Mouse (Mus musculus): ENCODE measurements around the gene Tex11. TPM values are rescaled to one million over a fixed set of nuclear protein-coding genes. Genes with fewer than 3 reads are reported as not detected.

The Tex11 gene
- total and polyA plus RNA-seq, 3 experiments = not detected

DNA sequence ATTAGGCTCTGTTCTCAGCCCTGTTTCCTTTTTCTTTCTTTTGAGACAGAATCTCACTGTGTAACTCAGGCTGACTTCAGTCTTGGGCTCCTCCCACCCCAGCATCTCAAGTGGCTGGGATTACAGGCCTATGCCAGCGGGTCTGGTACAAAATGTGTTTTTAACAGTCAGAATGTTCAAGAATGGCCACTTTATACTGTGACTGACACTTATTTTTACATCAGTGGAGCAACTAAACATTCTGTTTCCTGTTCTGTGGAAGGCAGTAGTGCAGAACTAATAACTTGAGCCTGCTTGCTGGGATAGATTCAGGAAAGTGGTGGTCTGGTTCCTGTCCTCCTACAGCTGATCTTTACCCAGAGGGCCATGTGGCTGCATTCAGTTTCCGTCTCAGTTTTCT is 258.8 kb downstream of the Tex11 start:
- Histone ChIP-seq H3K9ac (ENCODE audit: insufficient read depth, low read depth) (no peak overlapping the region), H3K27me3 (replicated peaks) (no peaks in the 10 kb centered on the region), H3K9me3 (replicated peaks; ENCODE audit: low read length) (no peaks in the 10 kb centered on the region), H3K79me2 (replicated peaks; ENCODE audit: control insufficient read depth, extremely low read depth, insufficient read depth, poor library complexity, severe bottlenecking) (no peaks in the 10 kb centered on the region), H3K4me2 (ENCODE audit: insufficient read depth, low read depth, poor library complexity, severe bottlenecking) (no peak overlapping the region), H3K4me3 (replicated peaks in 1 of 3; ENCODE audit: low read depth in 2 of 3, low read length in 2 of 3, poor library complexity in 1 of 3) (no peak overlapping the region), H3K4me1 (ENCODE audit: control insufficient read depth in 1 of 2, insufficient read depth in 2 of 2) (peaks cover 0 to 19% of the 10 kb centered on the region in 2 experiments; a peak in 2 of 4 replicates), H3K36me3 (replicated peaks in 1 of 2; ENCODE audit: control insufficient read depth in 1 of 2, insufficient read depth in 1 of 2, low read length in 1 of 2) (peaks cover 3 to 35% of the 10 kb centered on the region in 2 experiments), H3K27ac (ENCODE audit: insufficient read depth, low read depth) (no peak overlapping the region)
- TF ChIP-seq JUN (IDR thresholded peaks at IDR 0.05; ENCODE audit: insufficient read depth, low read depth, low read length) (no peak), NRF1 (IDR thresholded peaks at IDR 0.05; ENCODE audit: low read depth, low read length) (no peak), TCF12 (IDR thresholded peaks at IDR 0.05; ENCODE audit: low read depth, low read length) (no peak), TBP (conservative IDR thresholded peaks at IDR 0.05; ENCODE audit: low read depth, low read length) (no peak), CHD1 (IDR thresholded peaks at IDR 0.05; ENCODE audit: low read depth, low read length) (no peak), NELFE (IDR thresholded peaks at IDR 0.05; ENCODE audit: low read depth, low read length) (no peak), ZNF384 (IDR thresholded peaks at IDR 0.05; ENCODE audit: low read depth, low read length) (no peak), POLR2AphosphoS2 (IDR thresholded peaks at IDR 0.05; ENCODE audit: low read depth, low read length) (no peak), SMC3 (IDR thresholded peaks at IDR 0.05; ENCODE audit: low read depth, low read length) (no peak)
- dilution Hi-C loops (cut with MboI; ENCODE audit: extremely low pct_ligation_motif_present, extremely low pct_unique_long_range_greater_than_20kb, low sequenced_read_pairs) = no loop called here
- no peak for DNase-seq (ENCODE audit: extremely low read depth)
- in situ Hi-C loops (cut with MboI; ENCODE audit: low pct_ligation_motif_present, low pct_unique_long_range_greater_than_20kb, low sequenced_read_pairs) = no loop called here

DNA sequence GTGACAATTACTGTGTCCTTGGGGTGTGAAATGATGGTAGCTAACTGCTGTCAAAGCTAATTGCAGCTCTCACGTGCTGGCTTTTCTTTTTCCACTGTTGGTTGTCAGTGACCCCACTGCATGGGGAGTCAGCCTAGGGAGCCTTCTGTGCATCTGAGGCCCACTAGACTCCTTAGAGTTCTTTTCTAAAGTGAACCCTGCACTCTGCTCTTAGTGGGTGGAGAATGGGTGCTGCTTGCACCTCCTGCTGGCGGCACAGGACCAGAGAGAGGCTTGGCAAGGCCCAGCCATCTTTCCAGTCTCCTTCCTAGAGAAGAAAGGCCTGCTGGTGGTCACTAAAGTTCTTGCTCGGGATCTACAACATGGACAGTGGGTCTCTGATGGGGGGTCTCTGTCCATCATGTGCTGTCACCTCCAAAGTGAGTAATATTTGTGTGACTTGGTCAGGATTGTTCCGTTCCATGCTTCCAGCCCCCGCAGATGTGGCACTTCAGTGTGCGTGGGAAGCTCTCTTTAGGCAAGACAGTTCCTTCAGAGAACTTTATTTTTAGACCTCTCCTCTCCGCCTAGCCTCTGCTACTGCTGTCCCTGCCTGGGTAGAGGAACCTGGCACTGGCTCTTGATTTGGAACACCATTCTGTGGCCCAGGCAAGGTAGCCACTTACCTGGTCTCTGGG is 261.5 kb downstream of the Tex11 start:
- Histone ChIP-seq H3K27ac (ENCODE audit: insufficient read depth, low read depth) (no peak overlapping the region), H3K4me3 (replicated peaks in 1 of 3; ENCODE audit: low read depth in 2 of 3, low read length in 2 of 3, poor library complexity in 1 of 3) (no peak overlapping the region), H3K4me1 (ENCODE audit: control insufficient read depth in 1 of 2, insufficient read depth in 2 of 2) (peaks cover 0 to 19% of the 10 kb centered on the region in 2 experiments; a peak in 2 of 4 replicates), H3K36me3 (replicated peaks in 1 of 2; ENCODE audit: control insufficient read depth in 1 of 2, insufficient read depth in 1 of 2, low read length in 1 of 2) (peaks cover 3 to 30% of the 10 kb centered on the region in 2 experiments), H3K9me3 (replicated peaks; ENCODE audit: low read length) (no peaks in the 10 kb centered on the region), H3K4me2 (ENCODE audit: insufficient read depth, low read depth, poor library complexity, severe bottlenecking) (no peak overlapping the region), H3K9ac (ENCODE audit: insufficient read depth, low read depth) (no peak overlapping the region), H3K79me2 (replicated peaks; ENCODE audit: control insufficient read depth, extremely low read depth, insufficient read depth, poor library complexity, severe bottlenecking) (no peaks in the 10 kb centered on the region), H3K27me3 (replicated peaks) (no peaks in the 10 kb centered on the region)
- dilution Hi-C loops (cut with MboI; ENCODE audit: extremely low pct_ligation_motif_present, extremely low pct_unique_long_range_greater_than_20kb, low sequenced_read_pairs) (no loop called here), in situ Hi-C loops (cut with MboI; ENCODE audit: low pct_ligation_motif_present, low pct_unique_long_range_greater_than_20kb, low sequenced_read_pairs) (no loop called here)
- TF ChIP-seq MAFK (IDR thresholded peaks at IDR 0.05; ENCODE audit: insufficient replicate concordance, low read length) (no peak), NRF1 (IDR thresholded peaks at IDR 0.05; ENCODE audit: low read depth, low read length) (no peak), POLR2AphosphoS2 (IDR thresholded peaks at IDR 0.05; ENCODE audit: low read depth, low read length) (no peak), EP300 (IDR thresholded peaks at IDR 0.05; ENCODE audit: low read length) (no peak), MAX (IDR thresholded peaks at IDR 0.05; ENCODE audit: low read length) (no peak), ETS1 (conservative IDR thresholded peaks at IDR 0.05; ENCODE audit: low read depth, low read length) (no peak), ELF1 (IDR thresholded peaks at IDR 0.05; ENCODE audit: low read depth, low read length) (no peak), CHD2 (IDR thresholded peaks at IDR 0.05; ENCODE audit: low read length) (no peak), ZMIZ1 (IDR thresholded peaks at IDR 0.05; ENCODE audit: low read depth, low read length) (no peak), HCFC1 (IDR thresholded peaks at IDR 0.05; ENCODE audit: low read depth, low read length) (no peak), MXI1 (IDR thresholded peaks at IDR 0.05; ENCODE audit: low read depth, low read length) (no peak)
- no peak for DNase-seq (ENCODE audit: extremely low read depth)
